Mouse (Mus musculus) bone marrow macrophage, adult 2 months (primary cell): ENCODE data around the gene Fam155a.

Experiments used
- CTCF ChIP-seq: IDR thresholded peaks from 2 replicates; pipeline ENCODE4 v1.5.1; 2012; ENCODE audit warnings: low read depth, mild to moderate bottlenecking, low read length, moderate library complexity
- POLR2A ChIP-seq: IDR thresholded peaks from 2 replicates; pipeline ENCODE4 v1.6.1; 2012; ENCODE audit warnings: mild to moderate bottlenecking, low read depth, low read length, borderline replicate concordance

GRCm38 (mm10) chr8:9393246-9393645 is 377.7 kb downstream of the Fam155a start:
- no peak for TF ChIP-seq POLR2A
- no peak for TF ChIP-seq CTCF
